Comparison of ENCODE assay signal across 9 mouse cellular contexts in genomic region chrX:52971211-52972006, GRCm38 (mm10). TPM values are rescaled to one million over a fixed set of nuclear protein-coding genes. Genes with fewer than 3 reads are reported as not detected.
DNase-seq lines count a peak whose midpoint lies in the region; ATAC-seq lines count a peak whose summit lies in the region.
"Had no signal": no experiment of that assay in that cellular context is flagged by ENCODE, and none has a peak within 500 bp of the region (broad histone marks: within the 10 kb centered on the region; RNA-seq: fewer than 3 reads in every experiment).

No protein-coding gene starts in this region.

- 64% methylated on average over 3 of the region's 3 CpGs for WGBS in forebrain, embryonic 13.5 days
- whole genome bisulfite sequencing in kidney, embryonic 15.5 days, result 55% methylated on average over 3 of the region's 3 CpGs
- 66% methylated on average over 3 of the region's 3 CpGs for WGBS in midbrain, embryonic 16.5 days

- no peak overlapping the region for H3K27ac ChIP-seq in forebrain, embryonic 13.5 days
- no peak overlapping the region for H3K27ac ChIP-seq in kidney, embryonic 15.5 days
- no peak overlapping the region for H3K27ac ChIP-seq in midbrain, embryonic 16.5 days (ENCODE audit: low read length)

- intact Hi-C loops in heart, postnatal 25 days (cut with DNase I), result no loop called here

- no peaks in the 10 kb centered on the region for H3K9me3 ChIP-seq in forebrain, embryonic 13.5 days (replicated peaks)
- no peaks in the 10 kb centered on the region for H3K9me3 ChIP-seq in kidney, embryonic 15.5 days (replicated peaks)
- no peaks in the 10 kb centered on the region for H3K9me3 ChIP-seq in midbrain, embryonic 16.5 days (replicated peaks; ENCODE audit: control insufficient read depth, low read length, poor library complexity, severe bottlenecking)

- H3K36me3 ChIP-seq in forebrain, embryonic 13.5 days (ENCODE audit: poor library complexity, severe bottlenecking), result no peaks in the 10 kb centered on the region
- H3K36me3 ChIP-seq in kidney, embryonic 15.5 days, result no peaks in the 10 kb centered on the region
- no peaks in the 10 kb centered on the region for H3K36me3 ChIP-seq in midbrain, embryonic 16.5 days (ENCODE audit: control insufficient read depth, insufficient read depth, low read length)

- ATAC-seq in megakaryocyte progenitor cell, adult 5-6 weeks (replicated peaks; ENCODE audit: poor library complexity), result peak; percentile 99
- no peak for ATAC-seq in forebrain, embryonic 13.5 days
- ATAC-seq in kidney, embryonic 15.5 days (replicated peaks; ENCODE audit: low FRiP score), result no peak; the same call in 1 of the 2 replicates
- ATAC-seq in midbrain, embryonic 16.5 days, result no peak

- DNase-seq in MEL-GATA-1-ER (ENCODE audit: extremely low read depth, low read depth), result peak; percentile 84
- peak; percentile 20 for DNase-seq in brain, adult 2 months (ENCODE audit: low read depth, low spot score)
- peak; percentile 29 for DNase-seq in heart, postnatal 25 days (ENCODE audit: low spot score)
- no peak for DNase-seq in right cerebral cortex, postnatal 25 days
- DNase-seq: kidney, postnatal 14 days had no signal

- H3K9ac ChIP-seq in forebrain, embryonic 13.5 days, result no peak overlapping the region
- no peak overlapping the region for H3K9ac ChIP-seq in kidney, embryonic 15.5 days
- H3K9ac ChIP-seq in midbrain, embryonic 16.5 days (ENCODE audit: low read depth, low read length), result no peak overlapping the region

- H3K4me1 ChIP-seq in forebrain, embryonic 13.5 days, result no peaks in the 10 kb centered on the region
- no peaks in the 10 kb centered on the region for H3K4me1 ChIP-seq in kidney, embryonic 15.5 days
- H3K4me1 ChIP-seq in midbrain, embryonic 16.5 days (ENCODE audit: control insufficient read depth, insufficient read depth, low read length), result no peaks in the 10 kb centered on the region

- no peak overlapping the region for H3K4me3 ChIP-seq in forebrain, embryonic 13.5 days
- no peak overlapping the region for H3K4me3 ChIP-seq in kidney, embryonic 15.5 days (replicated peaks)
- H3K4me3 ChIP-seq in midbrain, embryonic 16.5 days (ENCODE audit: low read depth, low read length), result no peak overlapping the region

- H3K4me2 ChIP-seq in forebrain, embryonic 13.5 days, result no peak overlapping the region
- no peak overlapping the region for H3K4me2 ChIP-seq in kidney, embryonic 15.5 days
- H3K4me2 ChIP-seq in midbrain, embryonic 16.5 days (ENCODE audit: low read length), result no peak overlapping the region

- no peaks in the 10 kb centered on the region for H3K27me3 ChIP-seq in forebrain, embryonic 13.5 days
- H3K27me3 ChIP-seq in kidney, embryonic 15.5 days, result no peaks in the 10 kb centered on the region
- H3K27me3 ChIP-seq in midbrain, embryonic 16.5 days (ENCODE audit: control insufficient read depth, insufficient read depth, low read depth, low read length), result no peaks in the 10 kb centered on the region

RNA-seq across cellular contexts. Expression of gene Hprt, which starts 16.5 kb away (rescaled TPM):
- 10 to 100 TPM; 57.7 to 66.7 TPM for total RNA-seq in heart, postnatal 25 days (2021)
- total RNA-seq in megakaryocyte progenitor cell, adult 5-6 weeks (2015), result 392 and 418 TPM in 2 replicates
- total RNA-seq in megakaryocyte progenitor cell, adult 5-6 weeks (2017), result 395 and 396 TPM in 2 replicates
- 78.1 and 78.3 TPM in 2 replicates for polyA plus RNA-seq in forebrain, embryonic 13.5 days (2015; fragmentation: Nextera tagmentation; extraction: Ambion mirVana)
- polyA plus RNA-seq in kidney, embryonic 15.5 days (2015; fragmentation: Nextera tagmentation; extraction: Ambion mirVana), result 152 and 173 TPM in 2 replicates
- polyA plus RNA-seq in midbrain, embryonic 16.5 days (2015; fragmentation: Nextera tagmentation; extraction: Ambion mirVana), result 98.8 and 114 TPM in 2 replicates

RNA-seq across cellular contexts. Expression of gene Phf6, which starts 59.3 kb away (rescaled TPM):
- total RNA-seq in heart, postnatal 25 days (2021), result 1 to 10 TPM; 4.1 to 5.2 TPM
- total RNA-seq in megakaryocyte progenitor cell, adult 5-6 weeks (2015), result 42.8 and 45.0 TPM in 2 replicates
- total RNA-seq in megakaryocyte progenitor cell, adult 5-6 weeks (2017), result 35.3 and 41.6 TPM in 2 replicates
- polyA plus RNA-seq in forebrain, embryonic 13.5 days (2015; fragmentation: Nextera tagmentation; extraction: Ambion mirVana), result 99.4 and 102 TPM in 2 replicates
- polyA plus RNA-seq in kidney, embryonic 15.5 days (2015; fragmentation: Nextera tagmentation; extraction: Ambion mirVana), result 44.6 and 50.1 TPM in 2 replicates
- 66.9 and 79.6 TPM in 2 replicates for polyA plus RNA-seq in midbrain, embryonic 16.5 days (2015; fragmentation: Nextera tagmentation; extraction: Ambion mirVana)
